Mouse (Mus musculus) heart, adult 2 months (tissue): Measurements from ENCODE around the gene Dot1l.

Source experiments
- CTCF ChIP-seq: fragments of 200-600 bp; IDR thresholded peaks from 2 replicates; pipeline ENCODE4 v1.8.1; 2022; ENCODE audit warnings: antibody characterized with exemption, mild to moderate bottlenecking, moderate library complexity
- POLR2A ChIP-seq: fragments of 200-500 bp; IDR thresholded peaks from 2 replicates; pipeline ENCODE4 v1.6.1; 2011; ENCODE audit warnings: mild to moderate bottlenecking, low read depth, low read length, control low read depth; ENCODE audit not compliant: insufficient read depth

DNA sequence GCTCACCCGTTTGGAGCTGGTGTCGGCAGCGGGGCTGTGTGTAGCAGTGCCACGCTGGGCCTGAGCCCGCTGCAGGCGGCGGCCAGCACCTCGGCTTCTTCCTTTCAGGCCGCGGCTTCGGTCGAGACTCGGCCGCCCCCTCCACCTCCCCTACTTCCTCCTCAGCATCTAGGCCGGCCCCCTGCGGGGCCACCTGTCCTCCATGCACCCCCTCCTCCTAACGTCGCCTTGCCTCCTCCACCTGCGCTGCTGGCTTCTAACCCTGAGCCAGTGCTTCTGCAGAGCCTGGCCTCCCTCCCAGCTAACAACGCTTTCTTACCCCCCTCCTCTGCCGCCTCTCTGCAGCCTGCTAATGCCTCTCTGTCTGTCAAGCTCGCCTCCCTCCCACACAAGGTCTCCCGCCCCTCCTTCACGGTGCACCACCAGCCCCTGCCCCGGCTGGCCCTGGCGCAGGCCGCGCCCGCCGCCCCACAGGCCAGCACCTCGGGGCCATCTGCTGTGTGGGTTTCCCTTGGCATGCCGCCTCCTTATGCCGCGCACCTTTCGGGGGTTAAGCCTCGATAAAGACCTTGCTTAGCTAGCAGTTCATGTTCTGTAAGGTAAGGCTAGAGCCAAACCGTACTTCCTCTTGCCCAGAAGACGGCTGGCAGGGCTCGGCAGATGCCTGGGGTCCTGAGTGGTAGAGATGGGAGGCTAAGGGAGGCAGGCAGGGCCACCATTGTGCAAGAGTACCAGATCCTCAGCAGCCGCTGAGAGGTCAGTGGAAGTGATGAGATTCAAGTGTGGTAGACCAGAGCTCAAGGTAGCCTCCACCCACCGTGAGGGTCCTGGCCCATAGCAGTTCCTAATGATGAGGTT, 37.4 kb downstream of the Dot1l start:
- TF ChIP-seq CTCF = no peak
- TF ChIP-seq POLR2A = no peak
